Mouse (Mus musculus) skeletal muscle tissue, postnatal 0 days (tissue): ENCODE results near the gene Notum. TPM values are rescaled to one million over a fixed set of nuclear protein-coding genes. Genes with fewer than 3 reads are reported as not detected.

Experiments
- microRNA-seq, 2 experiments: library from miRNA; unstranded; fragments of <30 nt; microRNA quantifications; one replicate each; pipeline ENCODE4; 2016
- polyA plus RNA-seq: library from polyadenylated mRNA; unstranded; fragments of >200 nt; fragmentation: Nextera tagmentation; extraction: Ambion mirVana; gene quantifications from 2 replicates; pipeline ENCODE4 v1.2.1, GENCODE M21; 2015

Notum gene
- polyA plus RNA-seq, result 1.9 and 3.8 TPM in 2 replicates

GRCm38 (mm10) chr11:120661076-120661460 lies at the start of gene Notum:
Gene Notum, minus strand, starts transcription at chr11:120661175.

GRCm38 (mm10) chr11:120672687-120673593 lies 12.0 kb upstream of the Notum start, which contains the start of gene Aspscr1:
Gene Aspscr1, plus strand, starts transcription at chr11:120672973.

GRCm38 (mm10) chr11:120648001-120648476 lies 12.9 kb downstream of the Notum start, which contains the start of gene Myadml2:
Gene Myadml2, minus strand, starts transcription at chr11:120648158.

GRCm38 (mm10) chr11:120643601-120643987 lies 17.4 kb downstream of the Notum start, which contains the start of gene Pycr1:
Gene Pycr1, minus strand, starts transcription at chr11:120643769.

GRCm38 (mm10) chr11:120633520-120634343 lies 27.2 kb downstream of the Notum start, which contains the start of gene Mafg:
Gene Mafg, minus strand, starts transcription at chr11:120633600.

GRCm38 (mm10) chr11:120625152-120625775 lies 35.7 kb downstream of the Notum start, which contains the start of gene Sirt7:
Gene Sirt7, minus strand, starts transcription at chr11:120625240.

GRCm38 (mm10) chr11:120617519-120618112 lies 43.4 kb downstream of the Notum start, which contains the start of gene Pcyt2:
Gene Pcyt2, minus strand, starts transcription at chr11:120617936.

GRCm38 (mm10) chr11:120608241-120609034 lies 52.5 kb downstream of the Notum start, which contains the start of gene Npb:
Gene Npb, plus strand, starts transcription at chr11:120608477.

Small RNAs within 50 kb of the gene (microRNA-seq; reads per million reads assigned to microRNA genes)
- gene Mir6936, result 0.20 to 0.42 reads per million in 2 experiments

Other genes starting within 250 kb of the Notum start
- gene Nploc4, start 223.5 kb downstream of the Notum start, polyA plus RNA-seq, result 26.1 and 28.5 TPM in 2 replicates
- 0.07 TPM in 1 of 2 replicates, not detected in the other for gene Tspan10, start 218.5 kb downstream of the Notum start, polyA plus RNA-seq
- 0.32 and 0.35 TPM in 2 replicates for gene Pde6g, start 207.7 kb downstream of the Notum start, polyA plus RNA-seq
- gene Oxld1, start 203.1 kb downstream of the Notum start, polyA plus RNA-seq, result 40.3 and 48.5 TPM in 2 replicates
- 8.1 and 8.7 TPM in 2 replicates for gene Ccdc137, start 203.1 kb downstream of the Notum start, polyA plus RNA-seq
- gene Arl16, start 193.6 kb downstream of the Notum start, polyA plus RNA-seq, result 28.0 and 33.5 TPM in 2 replicates
- 191 and 195 TPM in 2 replicates for gene Mrpl12, start 176.6 kb downstream of the Notum start, polyA plus RNA-seq
- gene Slc25a10, start 169.3 kb downstream of the Notum start, polyA plus RNA-seq, result 15.4 and 38.7 TPM in 2 replicates
- gene Gcgr, start 130.5 kb downstream of the Notum start, polyA plus RNA-seq, result 0.17 and 0.27 TPM in 2 replicates
- 123 and 145 TPM in 2 replicates for gene Mcrip1, start 111.4 kb downstream of the Notum start, polyA plus RNA-seq
- 121 and 146 TPM in 2 replicates for gene Ppp1r27, start 110.0 kb downstream of the Notum start, polyA plus RNA-seq
- 311 and 389 TPM in 2 replicates for gene P4hb, start 87.9 kb downstream of the Notum start, polyA plus RNA-seq
- 252 and 323 TPM in 2 replicates for gene Arhgdia, start 79.6 kb downstream of the Notum start, polyA plus RNA-seq
- 130 and 181 TPM in 2 replicates for gene Alyref, start 62.8 kb downstream of the Notum start, polyA plus RNA-seq
- 109 and 118 TPM in 2 replicates for gene Anapc11, start 62.8 kb downstream of the Notum start, polyA plus RNA-seq
- 1.2 and 2.0 TPM in 2 replicates for gene Npb, start 52.7 kb downstream of the Notum start, polyA plus RNA-seq
- 35.3 and 46.1 TPM in 2 replicates for gene Pcyt2, start 43.2 kb downstream of the Notum start, polyA plus RNA-seq
- 11.3 and 14.0 TPM in 2 replicates for gene Sirt7, start 35.9 kb downstream of the Notum start, polyA plus RNA-seq
- 22.0 TPM in 2 replicates for gene Mafg, start 27.6 kb downstream of the Notum start, polyA plus RNA-seq
- gene Pycr1, start 17.4 kb downstream of the Notum start, polyA plus RNA-seq, result 24.8 and 35.6 TPM in 2 replicates
- gene Myadml2, start 13.0 kb downstream of the Notum start, polyA plus RNA-seq, result 73.4 and 83.9 TPM in 2 replicates
- gene Aspscr1, start 11.8 kb upstream of the Notum start, polyA plus RNA-seq, result 63.0 and 64.1 TPM in 2 replicates
- 105 and 106 TPM in 2 replicates for gene Cenpx, start 52.6 kb upstream of the Notum start, polyA plus RNA-seq
- gene Lrrc45, start 52.8 kb upstream of the Notum start, polyA plus RNA-seq, result 12.6 and 14.1 TPM in 2 replicates
- 2.7 and 4.5 TPM in 2 replicates for gene Rac3, start 60.3 kb upstream of the Notum start, polyA plus RNA-seq
- 7.3 and 17.3 TPM in 2 replicates for gene Dcxr, start 66.1 kb upstream of the Notum start, polyA plus RNA-seq
- gene Cbr2, start 70.9 kb upstream of the Notum start, polyA plus RNA-seq, result 10.2 and 19.5 TPM in 2 replicates
- 1.5 TPM in 2 replicates for gene Hmga1b, start 101.6 kb upstream of the Notum start, polyA plus RNA-seq
- gene Rfng, start 123.0 kb upstream of the Notum start, polyA plus RNA-seq, result 10.9 and 13.1 TPM in 2 replicates
- gene Gps1, start 123.1 kb upstream of the Notum start, polyA plus RNA-seq, result 87.6 and 93.4 TPM in 2 replicates
- 35.4 and 37.5 TPM in 2 replicates for gene Dus1l, start 135.2 kb upstream of the Notum start, polyA plus RNA-seq
- gene Fasn, start 163.4 kb upstream of the Notum start, polyA plus RNA-seq, result 6.1 and 13.5 TPM in 2 replicates